Mouse (Mus musculus): ENCODE data around the gene Uaca. TPM values are rescaled to one million over a fixed set of nuclear protein-coding genes. Genes with fewer than 3 reads are reported as not detected.

The Uaca gene
- polyA plus RNA-seq, 1 experiment = 2.3 TPM

- no peak for DNase-seq
- H3K36me3 ChIP-seq (ENCODE audit: control insufficient read depth, insufficient read depth, low read length) = no peaks in the 10 kb centered on the region
- TF ChIP-seq CTCF (IDR thresholded peaks at IDR 0.05; ENCODE audit: borderline replicate concordance, control insufficient read depth, extremely low read depth, insufficient read depth, low read length, poor library complexity) (no peak), POLR2A (IDR thresholded peaks at IDR 0.05; ENCODE audit: control insufficient read depth, extremely low read depth, insufficient read depth, low read length, poor library complexity) (no peak)
- H3K27me3 ChIP-seq (ENCODE audit: control insufficient read depth, insufficient read depth, low read length) = no peaks in the 10 kb centered on the region
- H3K4me1 ChIP-seq (replicated peaks; ENCODE audit: control insufficient read depth, insufficient read depth, low read length) = no peaks in the 10 kb centered on the region
- WGBS = 91% methylated on average over 5 of the region's 5 CpGs
- no peak overlapping the region for H3K27ac ChIP-seq (ENCODE audit: control insufficient read depth, insufficient read depth, low read length)
- no peak overlapping the region for H3K4me3 ChIP-seq (ENCODE audit: control insufficient read depth, insufficient read depth, low read length)
Measured at GRCm38 (mm10) chr9:60921831-60922230, 127.5 kb downstream of the Uaca start.

- Histone ChIP-seq H3K27me3 (ENCODE audit: control insufficient read depth, insufficient read depth, low read length) (no peaks in the 10 kb centered on the region), H3K36me3 (ENCODE audit: control insufficient read depth, insufficient read depth, low read length) (no peaks in the 10 kb centered on the region), H3K4me3 (ENCODE audit: control insufficient read depth, insufficient read depth, low read length) (no peak overlapping the region), H3K4me1 (replicated peaks; ENCODE audit: control insufficient read depth, insufficient read depth, low read length) (no peaks in the 10 kb centered on the region), H3K27ac (ENCODE audit: control insufficient read depth, insufficient read depth, low read length) (no peak overlapping the region)
- no peak for DNase-seq
- 96% methylated on average over 9 of the region's 9 CpGs for WGBS
- TF ChIP-seq CTCF (IDR thresholded peaks at IDR 0.05; ENCODE audit: borderline replicate concordance, control insufficient read depth, extremely low read depth, insufficient read depth, low read length, poor library complexity) = no peak
- TF ChIP-seq POLR2A (IDR thresholded peaks at IDR 0.05; ENCODE audit: control insufficient read depth, extremely low read depth, insufficient read depth, low read length, poor library complexity) = no peak
Measured at GRCm38 (mm10) chr9:60926301-60926700, 132.0 kb downstream of the Uaca start.

GRCm38 (mm10) chr9:60929290-60929983 is 135.1 kb downstream of the Uaca start:
- TF ChIP-seq POLR2A (IDR thresholded peaks at IDR 0.05; ENCODE audit: control insufficient read depth, extremely low read depth, insufficient read depth, low read length, poor library complexity) (no peak), CTCF (IDR thresholded peaks at IDR 0.05; ENCODE audit: borderline replicate concordance, control insufficient read depth, extremely low read depth, insufficient read depth, low read length, poor library complexity) (no peak)
- WGBS = 92% methylated on average over 4 of the region's 4 CpGs

More at GRCm38 (mm10) chr9:60929290-60929983, 135.1 kb downstream of the Uaca start:
- Histone ChIP-seq H3K27me3 (ENCODE audit: control insufficient read depth, insufficient read depth, low read length) (no peaks in the 10 kb centered on the region), H3K4me3 (ENCODE audit: control insufficient read depth, insufficient read depth, low read length) (no peak overlapping the region), H3K4me1 (replicated peaks; ENCODE audit: control insufficient read depth, insufficient read depth, low read length) (no peaks in the 10 kb centered on the region), H3K27ac (ENCODE audit: control insufficient read depth, insufficient read depth, low read length) (no peak overlapping the region), H3K36me3 (ENCODE audit: control insufficient read depth, insufficient read depth, low read length) (no peaks in the 10 kb centered on the region)
- DNase-seq = no peak

Other genes starting within 250 kb of the Uaca start
- gene Lrrc49, start 106.4 kb upstream of the Uaca start, polyA plus RNA-seq (2012; rRNA removed) = 0.64 and 1.1 TPM in 2 replicates
- 0.92 and 1.4 TPM in 2 replicates for gene Larp6, start 81.6 kb upstream of the Uaca start, polyA plus RNA-seq (2012; rRNA removed)

Measured in thymus, adult 2 months (tissue).